Mouse (Mus musculus) kidney, embryonic 15.5 days (tissue): Measurements from ENCODE around the gene Mid1ip1. TPM values are rescaled to one million over a fixed set of nuclear protein-coding genes. Genes with fewer than 3 reads are reported as not detected.
A peak's percentile ranks its signal among the peaks of the same experiment; 100 is the strongest.

Source experiments
- ATAC-seq: fragments of 200-750 bp; cut with Nextera tagmentation; replicated peaks from 2 replicates; pipeline ENCODE4 v1.8.0; 2017; ENCODE audit warnings: moderate TSS enrichment; ENCODE audit not compliant: low FRiP score
- H3K27ac ChIP-seq: fragments of 300-500 bp; sonication (generic); 2 replicates; pipeline ENCODE4 v1.5.1; 2015; ENCODE audit warnings: mild to moderate bottlenecking, inconsistent platforms
- H3K27me3 ChIP-seq: fragments of 300-500 bp; sonication (generic); 2 replicates; pipeline ENCODE4 v1.6.1; 2015; ENCODE audit warnings: inconsistent platforms
- H3K36me3 ChIP-seq: fragments of 300-500 bp; sonication (generic); 2 replicates; pipeline ENCODE4 v1.6.1; 2015; ENCODE audit warnings: inconsistent platforms
- H3K4me1 ChIP-seq: fragments of 300-500 bp; sonication (generic); 2 replicates; pipeline ENCODE4 v1.6.1; 2015; ENCODE audit warnings: inconsistent platforms
- H3K4me2 ChIP-seq: fragments of 300-500 bp; sonication (generic); 2 replicates; pipeline ENCODE4 v1.6.1; 2015; ENCODE audit warnings: moderate library complexity, mild to moderate bottlenecking, inconsistent platforms
- H3K4me3 ChIP-seq: fragments of 300-500 bp; sonication (generic); replicated peaks from 2 replicates; pipeline ENCODE4 v1.5.1; 2015; ENCODE audit warnings: mild to moderate bottlenecking, inconsistent platforms
- H3K9ac ChIP-seq: fragments of 300-500 bp; sonication (generic); 2 replicates; pipeline ENCODE4 v1.6.1; 2015; ENCODE audit warnings: mild to moderate bottlenecking, inconsistent platforms
- H3K9me3 ChIP-seq: fragments of 300-500 bp; sonication (generic); replicated peaks from 2 replicates; pipeline ENCODE4 v1.6.1; 2016; ENCODE audit warnings: inconsistent platforms
- WGBS: fragments of 180-500 bp; shearing (Covaris S2); methylation state at CpG from one replicate; pipeline ENCODE4 v1.1.7; 2015; ENCODE audit warnings: mixed read lengths; 5-methylcytosine and 5-hydroxymethylcytosine counted together
- polyA plus RNA-seq: library from polyadenylated mRNA; unstranded; fragments of >200 nt; fragmentation: Nextera tagmentation; extraction: Ambion mirVana; gene quantifications from 2 replicates; pipeline ENCODE4 v1.2.1, GENCODE M21; 2015

Mid1ip1 gene
- polyA plus RNA-seq, 1 experiment from 2014 or later: 49.5 TPM

- no peaks in the 10 kb centered on the region; the same call in 1 of the 2 replicates for H3K4me1 ChIP-seq
- no peak overlapping the region for H3K27ac ChIP-seq
- H3K4me2 ChIP-seq: no peak overlapping the region
- WGBS: 32% methylated on average over 1 of the region's 1 CpGs
- no peaks in the 10 kb centered on the region for H3K36me3 ChIP-seq
- no peak overlapping the region for H3K4me3 ChIP-seq
- H3K9me3 ChIP-seq: no peaks in the 10 kb centered on the region
- H3K9ac ChIP-seq: no peak overlapping the region
- ATAC-seq: no peak
- 0 out of 2 replicates have a peak, but pooled peaks cover 5% of the 10 kb centered on the region for H3K27me3 ChIP-seq
These were observed 19.6 kb downstream of the Mid1ip1 start for GRCm38 (mm10) chrX:10734453-10734852.

GRCm38 (mm10) chrX:10734874-10735273 is 20.1 kb downstream of the Mid1ip1 start:
- Histone ChIP-seq H3K4me3 (no peak overlapping the region), H3K27ac (no peak overlapping the region), H3K9ac (no peak overlapping the region), H3K27me3 (0 out of 2 replicates have a peak, but pooled peaks cover 5% of the 10 kb centered on the region), H3K36me3 (no peaks in the 10 kb centered on the region), H3K4me1 (no peaks in the 10 kb centered on the region), H3K4me2 (no peak overlapping the region), H3K9me3 (no peaks in the 10 kb centered on the region)
- no peak for ATAC-seq
- 64% methylated on average over 1 of the region's 1 CpGs for WGBS

- no peak for ATAC-seq
- 82% methylated on average over 4 of the region's 4 CpGs for WGBS
- Histone ChIP-seq H3K27me3 (0 out of 2 replicates have a peak, but pooled peaks cover 4% of the 10 kb centered on the region), H3K27ac (no peak overlapping the region), H3K36me3 (no peaks in the 10 kb centered on the region), H3K4me1 (peaks cover 3% of the 10 kb centered on the region; the same call in 1 of the 2 replicates), H3K4me2 (no peak overlapping the region), H3K4me3 (no peak overlapping the region), H3K9ac (no peak overlapping the region), H3K9me3 (no peaks in the 10 kb centered on the region)
These were observed 44.1 kb downstream of the Mid1ip1 start for GRCm38 (mm10) chrX:10758866-10759265.

- H3K36me3 ChIP-seq: no peaks in the 10 kb centered on the region
- 0 out of 2 replicates have a peak overlapping the region, but pooled peaks have one; percentile 2 for H3K27ac ChIP-seq
- H3K4me2 ChIP-seq: no peak overlapping the region
- H3K27me3 ChIP-seq: peaks cover 3% of the 10 kb centered on the region; the same call in 1 of the 2 replicates
- no peak overlapping the region for H3K4me3 ChIP-seq
- ATAC-seq: peak; percentile 46; the same call in 1 of the 2 replicates
- H3K9me3 ChIP-seq: no peaks in the 10 kb centered on the region
- H3K4me1 ChIP-seq: peaks cover 3% of the 10 kb centered on the region; the same call in 1 of the 2 replicates
- WGBS: 40% methylated on average over 10 of the region's 10 CpGs
- H3K9ac ChIP-seq: no peak overlapping the region
These were observed 48.7 kb downstream of the Mid1ip1 start for GRCm38 (mm10) chrX:10763476-10764016.

Other genes with a start within 250 kb of the Mid1ip1 start
- gene Tspan7, start 229.9 kb upstream of the Mid1ip1 start, polyA plus RNA-seq: 102 and 105 TPM in 2 replicates